Mouse (Mus musculus) ES-CJ7 (cell line): ENCODE data around the gene Ndufb8.

ENCODE experiments used
- DNase-seq: peaks from one replicate; pipeline ENCODE4 v3.0.0; 2011; ENCODE audit warnings: low read depth, low spot score

Ndufb8 gene

GRCm38 (mm10) chr19:44554861-44555590, at the start of gene Ndufb8:
TSS of gene Ndufb8 (minus strand) at chr19:44555440.
- peak; percentile 97 for DNase-seq

GRCm38 (mm10) chr19:44594180-44594579, 38.9 kb upstream of the Ndufb8 start:
- DNase-seq, result peak; percentile 33

- DNase-seq, result no peak
Observed at GRCm38 (mm10) chr19:44591638-44592037, 36.4 kb upstream of the Ndufb8 start.

GRCm38 (mm10) chr19:44590992-44591391, 35.8 kb upstream of the Ndufb8 start:
- no peak for DNase-seq

- DNase-seq, result no peak
Observed at GRCm38 (mm10) chr19:44589591-44590223, 34.5 kb upstream of the Ndufb8 start.

- peak; percentile 50 for DNase-seq
Observed at GRCm38 (mm10) chr19:44588036-44588435, 32.8 kb upstream of the Ndufb8 start.

GRCm38 (mm10) chr19:44582638-44583309, 27.5 kb upstream of the Ndufb8 start:
- peak; percentile 86 for DNase-seq

- DNase-seq, result no peak
Observed at GRCm38 (mm10) chr19:44582103-44582502, 26.9 kb upstream of the Ndufb8 start.

GRCm38 (mm10) chr19:44578038-44578437, 22.8 kb upstream of the Ndufb8 start:
- no peak for DNase-seq

- no peak for DNase-seq
Observed at GRCm38 (mm10) chr19:44576275-44576674, 21.0 kb upstream of the Ndufb8 start.

- DNase-seq, result no peak
Observed at GRCm38 (mm10) chr19:44567763-44568162, 12.5 kb upstream of the Ndufb8 start.

GRCm38 (mm10) chr19:44564006-44564405, 8.8 kb upstream of the Ndufb8 start:
- no peak for DNase-seq

GRCm38 (mm10) chr19:44562652-44563206, 7.5 kb upstream of the Ndufb8 start, which contains the start of gene Hif1an:
TSS of gene Hif1an (plus strand) at chr19:44562850.
- peak; percentile 98 for DNase-seq

- DNase-seq, result no peak
Observed at GRCm38 (mm10) chr19:44554490-44554860, 765 bp downstream of the Ndufb8 start.

GRCm38 (mm10) chr19:44553286-44553685, 2.0 kb downstream of the Ndufb8 start:
- no peak for DNase-seq

GRCm38 (mm10) chr19:44552731-44553130, 2.5 kb downstream of the Ndufb8 start, which contains the start of gene Gm20538:
TSS of gene Gm20538 (minus strand) at chr19:44552831.
- DNase-seq, result no peak

- peak; percentile 45 for DNase-seq
Observed at GRCm38 (mm10) chr19:44545321-44546041, 9.8 kb downstream of the Ndufb8 start, which contains the start of gene Sec31b. TSS of gene Sec31b (minus strand) at chr19:44545864.

GRCm38 (mm10) chr19:44544775-44545174, 10.5 kb downstream of the Ndufb8 start:
- DNase-seq, result peak; percentile 83

GRCm38 (mm10) chr19:44544372-44544771, 10.9 kb downstream of the Ndufb8 start:
- no peak for DNase-seq

GRCm38 (mm10) chr19:44542694-44543178, 12.5 kb downstream of the Ndufb8 start:
- DNase-seq, result no peak

GRCm38 (mm10) chr19:44537416-44537815, 17.8 kb downstream of the Ndufb8 start:
- no peak for DNase-seq
